Mouse (Mus musculus): Measurements from ENCODE around the gene Zfp746. TPM values are rescaled to one million over a fixed set of nuclear protein-coding genes. Genes with fewer than 3 reads are reported as not detected.

The Zfp746 gene
- polyA plus RNA-seq, 1 experiment from 2014 or later: 27.5 TPM

- 82% methylated on average over 43 of the region's 43 CpGs for WGBS
Measured at GRCm38 (mm10) chr6:48024330-48024993, 61.9 kb downstream of the Zfp746 start.

GRCm38 (mm10) chr6:48022672-48023071 is 63.7 kb downstream of the Zfp746 start:
- Histone ChIP-seq H3K27me3 (ENCODE audit: low read depth, poor library complexity, severe bottlenecking) (no peaks in the 10 kb centered on the region; the same call in 1 of the 2 replicates), H3K9me3 (replicated peaks) (peaks cover 17% of the 10 kb centered on the region), H3K36me3 (peaks cover 63% of the 10 kb centered on the region), H3K4me3 (no peak overlapping the region), H3K4me1 (peaks cover 4% of the 10 kb centered on the region; the same call in 1 of the 2 replicates), H3K27ac (no peak overlapping the region)
- WGBS: 82% methylated on average over 2 of the region's 2 CpGs
- no peak for DNase-seq (ENCODE audit: low spot score)

More at GRCm38 (mm10) chr6:48024330-48024993, 61.9 kb downstream of the Zfp746 start:
- H3K36me3 ChIP-seq: peaks cover 76% of the 10 kb centered on the region
- H3K4me3 ChIP-seq: no peak overlapping the region
- H3K9me3 ChIP-seq (replicated peaks): peaks cover 17% of the 10 kb centered on the region
- peak; percentile 40 for DNase-seq (ENCODE audit: low spot score)
- H3K27me3 ChIP-seq (ENCODE audit: low read depth, poor library complexity, severe bottlenecking): no peaks in the 10 kb centered on the region; the same call in 1 of the 2 replicates
- no peak overlapping the region for H3K27ac ChIP-seq
- peaks cover 4% of the 10 kb centered on the region; the same call in 1 of the 2 replicates for H3K4me1 ChIP-seq

GRCm38 (mm10) chr6:48021678-48022077 is 64.7 kb downstream of the Zfp746 start:
- Histone ChIP-seq H3K27ac (no peak overlapping the region), H3K36me3 (peaks cover 53% of the 10 kb centered on the region), H3K9me3 (replicated peaks) (peaks cover 17% of the 10 kb centered on the region), H3K4me3 (no peak overlapping the region), H3K4me1 (peaks cover 4% of the 10 kb centered on the region; the same call in 1 of the 2 replicates), H3K27me3 (ENCODE audit: low read depth, poor library complexity, severe bottlenecking) (no peaks in the 10 kb centered on the region; the same call in 1 of the 2 replicates)
- no peak for DNase-seq (ENCODE audit: low spot score)
- WGBS: 85% methylated on average over 1 of the region's 1 CpGs

- Histone ChIP-seq H3K9me3 (replicated peaks) (peaks cover 10% of the 10 kb centered on the region), H3K4me1 (peaks cover 8% of the 10 kb centered on the region), H3K27me3 (ENCODE audit: low read depth, poor library complexity, severe bottlenecking) (no peaks in the 10 kb centered on the region), H3K36me3 (peaks cover 36% of the 10 kb centered on the region), H3K27ac (no peak overlapping the region), H3K4me3 (no peak overlapping the region)
- DNase-seq (ENCODE audit: low spot score): no peak
- WGBS: 84% methylated on average over 2 of the region's 2 CpGs
Measured at GRCm38 (mm10) chr6:48020006-48020405, 66.4 kb downstream of the Zfp746 start.

- no peak for DNase-seq (ENCODE audit: low spot score)
- 94% methylated on average over 9 of the region's 9 CpGs for WGBS
Measured at GRCm38 (mm10) chr6:48016841-48017240, 69.6 kb downstream of the Zfp746 start.

GRCm38 (mm10) chr6:48016090-48016521 is 70.3 kb downstream of the Zfp746 start:
- no peaks in the 10 kb centered on the region for H3K27me3 ChIP-seq (ENCODE audit: low read depth, poor library complexity, severe bottlenecking)
- H3K27ac ChIP-seq: peak overlapping the region; percentile 79
- H3K4me1 ChIP-seq: peaks cover 4% of the 10 kb centered on the region; the same call in 1 of the 2 replicates
- under 1% methylated on average over 24 of the region's 24 CpGs for WGBS
- DNase-seq (ENCODE audit: low spot score): peak; percentile 91
- no peaks in the 10 kb centered on the region for H3K9me3 ChIP-seq (replicated peaks)
- H3K4me3 ChIP-seq: peak overlapping the region; percentile 52
- H3K36me3 ChIP-seq: peaks cover 5% of the 10 kb centered on the region; the same call in 1 of the 2 replicates

More at GRCm38 (mm10) chr6:48016841-48017240, 69.6 kb downstream of the Zfp746 start:
- Histone ChIP-seq H3K27ac (peak overlapping the region; percentile 14; the same call in 1 of the 2 replicates), H3K4me1 (peaks cover 4% of the 10 kb centered on the region; the same call in 1 of the 2 replicates), H3K4me3 (no peak overlapping the region), H3K36me3 (peaks cover 9% of the 10 kb centered on the region; the same call in 1 of the 2 replicates), H3K27me3 (ENCODE audit: low read depth, poor library complexity, severe bottlenecking) (no peaks in the 10 kb centered on the region), H3K9me3 (replicated peaks) (no peaks in the 10 kb centered on the region)

Small RNA genes within 50 kb of the gene (microRNA-seq; reads per million reads assigned to microRNA genes)
- not detected for gene Gm24563

Other genes with a start within 250 kb of the Zfp746 start
- 16.8 and 20.9 TPM in 2 replicates for gene Zfp282, start 209.4 kb downstream of the Zfp746 start, polyA plus RNA-seq (2016; fragmentation: Nextera tagmentation; extraction: Ambion mirVana)
- 17.8 and 19.7 TPM in 2 replicates for gene Zfp212, start 166.1 kb downstream of the Zfp746 start, polyA plus RNA-seq (2016; fragmentation: Nextera tagmentation; extraction: Ambion mirVana)
- gene Zfp956, start 133.2 kb downstream of the Zfp746 start, polyA plus RNA-seq (2016; fragmentation: Nextera tagmentation; extraction: Ambion mirVana): 7.4 and 9.7 TPM in 2 replicates
- gene Zfp777, start 37.7 kb downstream of the Zfp746 start, polyA plus RNA-seq (2016; fragmentation: Nextera tagmentation; extraction: Ambion mirVana): 12.0 and 13.6 TPM in 2 replicates

All from limb, embryonic 10.5 days (tissue).